Mouse (Mus musculus): ENCODE data around the gene Rnf19b.

DNA sequence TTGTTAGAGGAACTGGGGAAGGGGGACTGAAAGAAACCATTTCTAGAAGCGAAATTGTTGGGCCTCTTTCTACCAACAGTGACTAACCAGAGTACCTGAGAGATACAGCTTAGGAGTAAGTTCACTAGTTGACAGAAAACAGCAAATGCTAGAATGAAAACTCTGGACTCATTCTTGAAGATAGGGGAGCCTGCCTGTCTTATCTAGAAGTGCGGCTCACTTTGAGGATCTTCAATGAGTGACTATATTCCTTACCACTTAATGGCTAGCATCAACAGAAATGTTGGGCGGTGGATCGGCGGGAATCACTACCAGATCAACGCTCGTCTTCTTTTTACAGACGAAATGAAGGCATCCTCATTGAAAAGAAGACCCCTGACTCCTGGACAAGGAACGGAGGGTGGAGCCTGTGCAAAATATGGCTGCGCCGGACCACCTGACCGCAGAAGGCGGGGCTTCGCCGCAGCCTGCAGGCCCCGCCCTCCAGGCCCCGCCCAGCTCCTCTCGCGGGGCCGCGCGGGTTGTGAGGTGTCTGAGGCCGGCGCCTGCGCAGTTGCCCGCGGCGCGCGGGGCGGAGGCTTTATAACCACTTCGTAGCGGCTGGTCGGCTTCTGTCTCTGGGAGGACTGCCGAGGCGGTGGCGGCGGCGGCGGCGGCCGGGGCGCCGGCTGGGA lies 401 bp upstream of the Rnf19b start:
- TF ChIP-seq CTCF (conservative IDR thresholded peaks at IDR 0.05; ENCODE audit: insufficient read depth, insufficient read length, low read depth, low read length) (no peak), POLR2A (IDR thresholded peaks at IDR 0.05; ENCODE audit: low read depth, low read length) (peak; percentile 76)

Measured in kidney, adult 2 months (tissue).